Mouse (Mus musculus) megakaryocyte, embryonic 14.5 days (primary cell): Measurements from ENCODE around the gene Nelfe.

Source experiments
- FLI1 ChIP-seq: IDR thresholded peaks from 2 replicates; pipeline ENCODE4 v1.6.1; 2012; ENCODE audit warnings: low read length, inconsistent platforms, mixed read lengths
- GATA1 ChIP-seq: IDR thresholded peaks from 3 replicates; pipeline ENCODE4 v1.6.1; 2012; ENCODE audit warnings: mixed read lengths, low read length, inconsistent platforms, borderline replicate concordance

DNA sequence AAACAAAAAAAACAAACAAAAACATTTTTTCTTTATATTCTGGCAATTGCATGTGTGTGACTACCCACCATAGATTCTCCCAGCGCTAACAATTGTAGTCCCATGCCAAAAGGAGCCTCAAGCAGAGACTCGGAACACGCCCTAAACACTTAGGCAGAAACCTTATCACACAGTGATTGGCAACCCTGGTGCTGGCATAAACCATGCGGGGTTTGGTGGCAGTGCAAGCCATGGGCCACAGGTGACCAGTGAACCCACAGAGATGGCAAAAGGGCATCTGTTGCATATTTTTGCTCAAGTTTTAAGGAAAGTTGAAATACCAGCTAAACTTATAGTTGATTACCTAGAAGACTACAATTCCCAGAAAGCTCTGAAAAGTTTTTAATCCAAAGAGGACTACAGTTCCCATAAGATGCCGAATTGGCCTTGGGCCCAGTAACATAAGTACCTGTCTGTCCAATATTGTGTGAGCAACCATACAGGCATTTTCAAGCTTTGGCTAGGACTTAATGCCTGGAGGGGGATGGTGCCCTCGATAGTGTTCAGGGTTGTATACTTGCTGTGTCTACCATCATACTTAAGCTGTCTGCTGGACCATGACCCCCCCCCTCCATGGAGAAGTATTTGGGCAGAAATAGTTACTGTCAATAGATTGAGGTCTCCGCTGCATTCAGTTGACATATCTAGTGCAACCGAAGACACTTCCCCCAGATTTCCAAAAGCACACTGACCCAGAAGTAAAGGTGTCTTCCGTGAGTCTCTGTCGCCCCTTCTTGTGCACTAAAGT is 47.4 kb downstream of the Nelfe start:
- no peak for TF ChIP-seq GATA1
- no peak for TF ChIP-seq FLI1
